Mouse (Mus musculus) hindbrain, embryonic 13.5 days (tissue): ENCODE measurements around the gene Rnf182. TPM values are rescaled to one million over a fixed set of nuclear protein-coding genes. Genes with fewer than 3 reads are reported as not detected.

Experiments used
- ATAC-seq: fragments of 200-750 bp; cut with Nextera tagmentation; 2 replicates; pipeline ENCODE4 v1.8.0; 2017; ENCODE audit warnings: moderate TSS enrichment; ENCODE audit not compliant: low FRiP score
- H3K27ac ChIP-seq: fragments of 300-500 bp; sonication (generic); 2 replicates; pipeline ENCODE4 v1.5.1; 2015; ENCODE audit warnings: inconsistent platforms, mild to moderate bottlenecking, moderate library complexity
- H3K27me3 ChIP-seq: fragments of 300-500 bp; sonication (generic); 2 replicates; pipeline ENCODE4 v1.6.1; 2015; ENCODE audit warnings: mild to moderate bottlenecking, inconsistent platforms
- H3K36me3 ChIP-seq: fragments of 300-500 bp; sonication (generic); 2 replicates; pipeline ENCODE4 v1.6.1; 2015; ENCODE audit warnings: mild to moderate bottlenecking, inconsistent platforms
- H3K4me1 ChIP-seq: fragments of 300-500 bp; sonication (generic); replicated peaks from 2 replicates; pipeline ENCODE4 v1.6.1; 2015; ENCODE audit warnings: inconsistent platforms
- H3K4me2 ChIP-seq: fragments of 300-500 bp; sonication (generic); 2 replicates; pipeline ENCODE4 v1.6.1; 2015; ENCODE audit warnings: inconsistent platforms, mild to moderate bottlenecking, moderate library complexity
- H3K4me3 ChIP-seq: fragments of 300-500 bp; sonication (generic); 2 replicates; pipeline ENCODE4 v1.5.1; 2015; ENCODE audit warnings: mild to moderate bottlenecking, inconsistent platforms
- H3K9ac ChIP-seq: fragments of 300-500 bp; sonication (generic); 2 replicates; pipeline ENCODE4 v1.6.1; 2015; ENCODE audit warnings: mild to moderate bottlenecking, inconsistent platforms
- H3K9me3 ChIP-seq: fragments of 300-500 bp; sonication (generic); 2 replicates; pipeline ENCODE4 v1.6.1; 2016; ENCODE audit warnings: inconsistent platforms
- WGBS: fragments of 180-500 bp; shearing (Covaris S2); methylation state at CpG from one replicate; pipeline ENCODE4 v1.1.7; 2015; 5-methylcytosine and 5-hydroxymethylcytosine counted together
- polyA plus RNA-seq: library from polyadenylated mRNA; unstranded; fragments of >200 nt; fragmentation: Nextera tagmentation; extraction: Ambion mirVana; gene quantifications from 2 replicates; pipeline ENCODE4 v1.2.1, GENCODE M21; 2015

Rnf182 gene
- 34.0 and 36.1 TPM in 2 replicates for polyA plus RNA-seq

DNA sequence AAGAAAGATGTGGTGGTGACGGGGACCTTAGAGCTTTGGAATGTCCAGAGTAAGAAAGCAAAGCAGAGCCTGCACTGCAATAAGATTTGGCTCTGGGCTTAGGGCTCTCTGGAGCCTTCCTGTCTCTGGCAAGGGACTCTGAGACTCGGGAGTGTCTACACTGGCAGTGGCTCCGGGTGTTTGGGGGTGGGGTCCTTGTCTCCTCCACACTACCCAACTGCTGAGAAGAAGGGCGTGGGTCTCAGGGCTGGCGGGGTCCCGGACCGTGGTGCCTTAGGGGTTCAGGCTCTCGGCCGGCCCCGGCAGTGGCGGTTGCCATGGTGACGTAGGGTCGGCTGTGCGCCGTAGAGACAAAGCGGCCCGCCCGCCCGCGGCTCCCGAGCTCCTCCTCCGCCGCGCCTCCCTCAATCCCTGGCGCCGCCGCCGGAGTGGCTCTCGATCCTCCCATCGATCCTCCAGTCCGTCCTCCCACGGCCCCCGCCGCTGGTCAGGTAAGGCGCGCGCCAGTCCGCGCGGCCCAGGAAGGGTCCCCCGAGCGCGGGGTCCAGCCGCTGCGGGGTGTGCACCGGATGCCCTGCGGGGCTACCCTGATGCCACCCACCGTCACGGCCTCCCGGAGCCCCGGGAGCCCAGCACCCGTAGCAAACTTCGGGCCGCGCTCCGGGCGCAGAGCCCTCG is at the start of gene Rnf182:
TSS of gene Rnf182 (plus strand) at position 134 of the 678 bp plus-strand sequence.
- peaks cover 37% of the 10 kb centered on the region for H3K4me1 ChIP-seq
- peak within 1 kb of the TSS; percentile 89 for H3K9ac ChIP-seq
- peak; percentile 93 for ATAC-seq
- peak within 1 kb of the TSS; percentile 70 for H3K4me2 ChIP-seq
- under 1% methylated on average over 42 of the region's 58 CpGs for WGBS
- no peaks in the 10 kb centered on the region for H3K9me3 ChIP-seq
- no peaks in the 10 kb centered on the region for H3K36me3 ChIP-seq
- H3K27me3 ChIP-seq, result no peaks in the 10 kb centered on the region
- H3K27ac ChIP-seq, result peak within 1 kb of the TSS; percentile 88
- peak within 1 kb of the TSS; percentile 77 for H3K4me3 ChIP-seq

- no peaks in the 10 kb centered on the region for H3K4me1 ChIP-seq
- peaks cover under 1% of the 10 kb centered on the region; the same call in 1 of the 2 replicates for H3K27me3 ChIP-seq
- H3K4me3 ChIP-seq, result no peak overlapping the region
- ATAC-seq, result no peak
- H3K27ac ChIP-seq, result no peak overlapping the region
- H3K9me3 ChIP-seq, result no peaks in the 10 kb centered on the region
- H3K4me2 ChIP-seq, result no peak overlapping the region
- H3K36me3 ChIP-seq, result no peaks in the 10 kb centered on the region
- 88% methylated on average over 8 of the region's 8 CpGs for WGBS
- H3K9ac ChIP-seq, result no peak overlapping the region
These were observed 49.3 kb upstream of the Rnf182 start for GRCm38 (mm10) chr13:43566184-43566583.

- 69% methylated on average over 24 of the region's 25 CpGs for WGBS
- Histone ChIP-seq H3K9me3 (no peaks in the 10 kb centered on the region), H3K4me1 (no peaks in the 10 kb centered on the region), H3K4me3 (no peak overlapping the region), H3K9ac (no peak overlapping the region), H3K27me3 (no peaks in the 10 kb centered on the region), H3K27ac (no peak overlapping the region), H3K36me3 (no peaks in the 10 kb centered on the region), H3K4me2 (no peak overlapping the region)
- no peak for ATAC-seq
These were observed 48.2 kb upstream of the Rnf182 start for GRCm38 (mm10) chr13:43567141-43567891.

DNA sequence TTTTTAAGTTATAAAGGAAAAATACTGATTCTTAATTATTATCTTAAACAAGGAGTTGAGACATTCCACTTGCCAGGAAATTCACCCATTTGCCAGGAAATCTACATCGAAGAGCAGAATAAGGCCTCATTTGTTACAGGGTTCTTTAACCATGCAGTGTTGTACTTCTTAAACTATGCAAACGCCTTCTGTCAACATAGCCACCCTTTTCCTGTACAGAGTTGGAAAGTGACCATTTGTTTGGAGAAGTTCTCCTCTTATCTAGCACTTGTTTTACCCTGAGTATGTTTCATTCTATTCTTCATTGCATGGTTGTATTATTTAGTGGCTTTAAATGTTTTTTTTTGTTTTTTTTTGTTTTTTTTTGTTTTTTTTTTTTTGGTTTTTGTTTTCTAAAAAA is 41.5 kb upstream of the Rnf182 start:
- no peak for ATAC-seq
- no peak overlapping the region for H3K4me3 ChIP-seq
- H3K4me2 ChIP-seq, result no peak overlapping the region
- H3K4me1 ChIP-seq, result no peaks in the 10 kb centered on the region
- WGBS, result 71% methylated on average over 2 of the region's 2 CpGs
- H3K9me3 ChIP-seq, result no peaks in the 10 kb centered on the region
- no peak overlapping the region for H3K9ac ChIP-seq
- no peak overlapping the region for H3K27ac ChIP-seq
- H3K36me3 ChIP-seq, result no peaks in the 10 kb centered on the region
- no peaks in the 10 kb centered on the region for H3K27me3 ChIP-seq

DNA sequence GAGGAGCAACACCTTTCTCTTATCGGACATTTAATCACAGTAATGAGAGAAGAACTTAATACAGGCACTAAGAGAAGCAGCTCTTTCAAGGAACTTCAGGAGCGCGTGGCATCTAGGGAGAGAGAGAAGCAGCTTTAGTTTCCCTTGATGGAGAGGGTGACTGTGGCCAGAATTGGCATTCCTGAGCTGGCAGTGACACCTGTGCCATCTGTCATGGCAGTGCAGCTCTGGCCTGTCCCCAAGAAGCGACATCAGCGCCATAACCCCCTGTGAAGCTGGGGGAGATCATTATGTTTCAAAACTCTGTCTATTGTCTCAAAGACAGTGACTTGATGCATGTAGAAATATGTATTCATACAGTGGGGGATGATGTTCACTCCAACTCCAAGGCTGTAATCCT is 40.1 kb upstream of the Rnf182 start:
- H3K9me3 ChIP-seq, result no peaks in the 10 kb centered on the region
- WGBS, result 92% methylated on average over 5 of the region's 5 CpGs
- no peaks in the 10 kb centered on the region for H3K36me3 ChIP-seq
- no peaks in the 10 kb centered on the region for H3K27me3 ChIP-seq
- no peak overlapping the region for H3K4me3 ChIP-seq
- ATAC-seq, result no peak
- H3K4me2 ChIP-seq, result no peak overlapping the region
- H3K27ac ChIP-seq, result no peak overlapping the region
- no peak overlapping the region for H3K9ac ChIP-seq
- H3K4me1 ChIP-seq, result no peaks in the 10 kb centered on the region

- Histone ChIP-seq H3K9me3 (no peaks in the 10 kb centered on the region), H3K27ac (no peak overlapping the region), H3K4me3 (no peak overlapping the region), H3K4me1 (no peaks in the 10 kb centered on the region), H3K27me3 (no peaks in the 10 kb centered on the region), H3K4me2 (no peak overlapping the region), H3K9ac (no peak overlapping the region), H3K36me3 (no peaks in the 10 kb centered on the region)
- ATAC-seq, result no peak
- WGBS, result 70% methylated on average over 5 of the region's 5 CpGs
These were observed 38.3 kb upstream of the Rnf182 start for GRCm38 (mm10) chr13:43577254-43577653.

- WGBS, result 77% methylated on average over 12 of the region's 12 CpGs
- H3K27ac ChIP-seq, result no peak overlapping the region
- no peak for ATAC-seq
These were observed 37.7 kb upstream of the Rnf182 start for GRCm38 (mm10) chr13:43577766-43578165.

GRCm38 (mm10) chr13:43579740-43580139 is 35.8 kb upstream of the Rnf182 start:
- no peaks in the 10 kb centered on the region for H3K9me3 ChIP-seq
- H3K4me2 ChIP-seq, result no peak overlapping the region
- H3K27ac ChIP-seq, result no peak overlapping the region
- no peak overlapping the region for H3K4me3 ChIP-seq
- 28% methylated on average over 18 of the region's 18 CpGs for WGBS
- H3K4me1 ChIP-seq, result peaks cover 5% of the 10 kb centered on the region; the same call in 1 of the 2 replicates
- no peaks in the 10 kb centered on the region for H3K36me3 ChIP-seq
- H3K9ac ChIP-seq, result no peak overlapping the region
- no peaks in the 10 kb centered on the region for H3K27me3 ChIP-seq
- no peak for ATAC-seq

More at GRCm38 (mm10) chr13:43577766-43578165, 37.7 kb upstream of the Rnf182 start:
- Histone ChIP-seq H3K4me3 (no peak overlapping the region), H3K27me3 (no peaks in the 10 kb centered on the region), H3K36me3 (no peaks in the 10 kb centered on the region), H3K4me1 (peaks cover under 1% of the 10 kb centered on the region; the same call in 1 of the 2 replicates), H3K4me2 (no peak overlapping the region), H3K9ac (no peak overlapping the region), H3K9me3 (no peaks in the 10 kb centered on the region)

- Histone ChIP-seq H3K9ac (no peak overlapping the region), H3K4me2 (no peak overlapping the region), H3K9me3 (no peaks in the 10 kb centered on the region), H3K27ac (no peak overlapping the region), H3K36me3 (no peaks in the 10 kb centered on the region), H3K27me3 (no peaks in the 10 kb centered on the region), H3K4me1 (peaks cover 5% of the 10 kb centered on the region; the same call in 1 of the 2 replicates), H3K4me3 (no peak overlapping the region)
- WGBS, result 94% methylated on average over 5 of the region's 5 CpGs
- ATAC-seq, result no peak
These were observed 34.8 kb upstream of the Rnf182 start for GRCm38 (mm10) chr13:43580661-43581060.

GRCm38 (mm10) chr13:43582961-43583360 is 32.5 kb upstream of the Rnf182 start:
- H3K4me3 ChIP-seq, result peak overlapping the region; percentile 21
- 0 out of 2 replicates have a peak, but pooled peaks have one; percentile 46 for ATAC-seq
- H3K4me2 ChIP-seq, result peak overlapping the region; percentile 46
- no peaks in the 10 kb centered on the region for H3K36me3 ChIP-seq
- 41% methylated on average over 16 of the region's 16 CpGs for WGBS
- no peak overlapping the region for H3K27ac ChIP-seq
- H3K4me1 ChIP-seq, result peaks cover 5% of the 10 kb centered on the region; the same call in 1 of the 2 replicates
- no peaks in the 10 kb centered on the region for H3K9me3 ChIP-seq
- H3K27me3 ChIP-seq, result no peaks in the 10 kb centered on the region
- H3K9ac ChIP-seq, result no peak overlapping the region

- 66% methylated on average over 8 of the region's 8 CpGs for WGBS
- no peak overlapping the region for H3K4me2 ChIP-seq
- peaks cover 5% of the 10 kb centered on the region; the same call in 1 of the 2 replicates for H3K4me1 ChIP-seq
- H3K9me3 ChIP-seq, result no peaks in the 10 kb centered on the region
- no peaks in the 10 kb centered on the region for H3K27me3 ChIP-seq
- no peak overlapping the region for H3K4me3 ChIP-seq
- H3K27ac ChIP-seq, result no peak overlapping the region
- no peaks in the 10 kb centered on the region for H3K36me3 ChIP-seq
- no peak for ATAC-seq
- H3K9ac ChIP-seq, result no peak overlapping the region
These were observed 32.0 kb upstream of the Rnf182 start for GRCm38 (mm10) chr13:43583504-43583903.

- Histone ChIP-seq H3K27me3 (no peaks in the 10 kb centered on the region), H3K9ac (no peak overlapping the region), H3K36me3 (no peaks in the 10 kb centered on the region), H3K4me3 (no peak overlapping the region), H3K27ac (no peak overlapping the region), H3K4me2 (no peak overlapping the region), H3K4me1 (peaks cover 5% of the 10 kb centered on the region; the same call in 1 of the 2 replicates), H3K9me3 (no peaks in the 10 kb centered on the region)
- 31% methylated on average over 2 of the region's 2 CpGs for WGBS
- ATAC-seq, result no peak
These were observed 30.2 kb upstream of the Rnf182 start for GRCm38 (mm10) chr13:43585335-43585734.
